Mouse (Mus musculus) ES-Bruce4 (cell line): Measurements from ENCODE around the gene Klrb1b. TPM values are rescaled to one million over a fixed set of nuclear protein-coding genes. Genes with fewer than 3 reads are reported as not detected.

ENCODE experiments used
- H3K27ac ChIP-seq: 2 replicates; pipeline ENCODE4 v1.5.1; 2012; ENCODE audit warnings: low read length, inconsistent platforms; ENCODE audit not compliant: insufficient read depth
- H3K27me3 ChIP-seq: 2 replicates; pipeline ENCODE4 v1.6.1; 2012; ENCODE audit warnings: mild to moderate bottlenecking, low read length, inconsistent platforms; ENCODE audit not compliant: control insufficient read depth, poor library complexity, insufficient read depth, severe bottlenecking
- H3K36me3 ChIP-seq: 2 replicates; pipeline ENCODE4 v1.6.1; 2012; ENCODE audit warnings: inconsistent platforms, mild to moderate bottlenecking, low read length, moderate library complexity; ENCODE audit not compliant: control insufficient read depth, poor library complexity, insufficient read depth, severe bottlenecking
- H3K4me1 ChIP-seq: one replicate; pipeline ENCODE4 v1.8.1; 2011; ENCODE audit warnings: low read length; ENCODE audit not compliant: control insufficient read depth, insufficient read depth
- H3K4me3 ChIP-seq: 2 replicates; pipeline ENCODE4 v1.5.1; 2011; ENCODE audit warnings: low read depth, mild to moderate bottlenecking, low read length
- H3K9ac ChIP-seq: 2 replicates; pipeline ENCODE4 v1.6.1; 2012; ENCODE audit warnings: low read depth, mild to moderate bottlenecking, inconsistent platforms; ENCODE audit not compliant: poor library complexity, severe bottlenecking
- H3K9me3 ChIP-seq: replicated peaks from 2 replicates; pipeline ENCODE4 v1.6.1; 2012; ENCODE audit warnings: mild to moderate bottlenecking, low read length, inconsistent platforms; ENCODE audit not compliant: control insufficient read depth, poor library complexity, insufficient read depth, severe bottlenecking
- CTCF ChIP-seq: IDR thresholded peaks from one replicate; pipeline ENCODE4 v1.8.1; 2011; ENCODE audit warnings: low read depth, low read length
- EP300 ChIP-seq: IDR thresholded peaks from 2 replicates; pipeline ENCODE4 v1.6.1; 2011; ENCODE audit warnings: low read depth, low read length; ENCODE audit not compliant: insufficient read depth
- POLR2A ChIP-seq: IDR thresholded peaks from one replicate; pipeline ENCODE4 v1.8.1; 2011; ENCODE audit warnings: low read length; ENCODE audit not compliant: insufficient read depth
- polyA plus RNA-seq: library from polyadenylated mRNA; stranded (reverse); fragments of >200 nt; gene quantifications from 2 replicates; pipeline ENCODE4 v1.2.4, GENCODE M21; 2011; ENCODE audit warnings: low read depth; ENCODE audit not compliant: missing spikeins, insufficient read depth, insufficient read length

Klrb1b gene
- polyA plus RNA-seq, 1 experiment = not detected

DNA sequence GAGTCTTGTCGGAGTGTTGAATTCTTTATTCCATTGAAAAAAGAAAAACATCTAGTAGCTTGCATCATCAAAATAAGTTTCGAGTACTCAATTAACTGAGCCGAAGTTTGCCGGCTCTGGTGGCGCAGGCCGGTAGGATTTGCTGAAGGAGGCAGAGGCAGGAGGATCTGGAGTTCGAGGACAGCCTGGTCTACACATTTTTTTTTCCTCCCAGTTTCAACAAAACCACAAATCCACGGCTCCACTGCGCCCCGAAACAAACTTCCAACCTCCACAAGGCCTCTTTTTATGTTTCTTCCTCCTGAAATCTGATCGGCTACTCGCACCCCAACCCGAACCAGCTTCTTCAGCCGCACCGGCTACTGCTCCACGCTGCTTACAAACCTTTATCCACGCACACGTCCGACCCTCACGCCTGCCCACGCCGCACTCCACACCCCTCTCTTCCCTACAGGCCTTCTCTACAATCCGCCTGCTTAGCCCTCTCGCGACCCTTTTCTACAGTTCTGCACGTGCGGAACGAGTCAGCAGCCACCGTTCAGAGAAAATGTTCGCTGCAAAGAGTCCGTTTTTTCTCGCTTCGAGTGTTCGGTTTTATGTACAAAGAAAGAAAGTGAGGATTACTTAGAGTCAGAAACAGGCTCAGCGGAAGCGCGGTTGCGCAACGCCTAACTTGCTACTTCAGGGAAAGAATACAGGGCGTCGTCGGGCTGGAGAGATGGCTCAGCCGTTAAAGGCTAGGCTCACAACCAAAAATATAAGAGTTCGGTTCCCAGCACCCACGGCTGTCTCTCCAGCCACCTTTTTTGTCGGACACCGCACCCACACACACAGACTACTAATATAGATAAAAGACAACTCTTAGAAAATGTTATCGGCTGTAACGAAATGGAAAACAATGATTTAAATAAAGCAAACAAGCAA is 12.5 kb upstream of the Klrb1b start:
- peak overlapping the region; percentile 74 for H3K27ac ChIP-seq
- peak overlapping the region; percentile 73 for H3K9ac ChIP-seq
- no peaks in the 10 kb centered on the region for H3K9me3 ChIP-seq
- no peak for TF ChIP-seq EP300
- TF ChIP-seq CTCF = no peak
- TF ChIP-seq POLR2A = no peak
- H3K27me3 ChIP-seq = no peaks in the 10 kb centered on the region
- no peaks in the 10 kb centered on the region for H3K36me3 ChIP-seq
- H3K4me3 ChIP-seq = peak overlapping the region; percentile 87
- no peaks in the 10 kb centered on the region for H3K4me1 ChIP-seq

DNA sequence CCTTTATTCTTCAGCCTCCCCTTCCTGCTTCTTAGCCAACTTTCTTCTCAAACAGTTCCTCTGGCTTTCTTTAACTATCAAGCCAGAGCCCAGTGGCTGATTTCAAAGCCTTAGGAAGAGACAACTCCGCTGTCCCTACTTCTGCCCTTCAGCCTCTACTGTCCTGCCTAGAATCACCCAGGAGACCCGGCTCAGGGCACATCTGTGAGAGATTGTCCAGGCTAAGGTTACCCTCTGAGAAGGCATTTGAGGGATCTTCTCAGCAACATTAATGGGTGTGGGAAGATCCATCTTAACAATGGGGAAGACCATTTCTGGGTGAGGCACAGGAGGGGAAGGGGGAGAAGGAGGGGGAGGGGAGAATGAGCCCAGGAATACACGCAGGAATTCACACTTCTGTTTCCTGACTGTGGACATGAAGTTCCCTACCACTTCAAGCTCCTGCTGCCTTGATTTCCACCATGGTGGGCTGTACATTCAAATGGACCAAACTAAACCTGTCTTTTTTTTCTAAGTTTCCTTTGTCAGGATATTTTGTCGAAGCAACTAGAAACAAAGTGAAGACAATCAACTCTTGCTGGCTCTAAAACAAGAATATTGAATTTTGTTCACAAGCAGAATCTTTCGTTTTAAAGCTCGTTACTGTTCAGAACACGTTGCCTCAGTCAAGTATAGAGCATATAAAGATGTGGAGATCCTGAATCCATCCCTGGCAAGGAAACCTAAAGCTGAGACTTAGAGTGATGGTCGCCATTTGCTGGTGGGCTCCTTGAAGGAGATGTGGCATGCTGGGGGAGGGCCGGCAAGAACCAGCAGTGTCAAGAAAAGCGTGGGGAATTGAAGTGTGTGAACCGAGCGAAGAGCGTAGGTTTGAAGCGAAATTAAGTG is 11.6 kb upstream of the Klrb1b start:
- Histone ChIP-seq H3K9ac (peak overlapping the region; percentile 73), H3K4me1 (no peaks in the 10 kb centered on the region), H3K9me3 (no peaks in the 10 kb centered on the region), H3K27me3 (no peaks in the 10 kb centered on the region), H3K4me3 (peak overlapping the region; percentile 87), H3K27ac (no peak overlapping the region; the same call in 1 of the 2 replicates), H3K36me3 (no peaks in the 10 kb centered on the region)
- TF ChIP-seq EP300 = no peak
- TF ChIP-seq CTCF = no peak
- TF ChIP-seq POLR2A = no peak

- Histone ChIP-seq H3K27ac (no peak overlapping the region; the same call in 1 of the 2 replicates), H3K9ac (peak overlapping the region; percentile 73; the same call in 1 of the 2 replicates), H3K4me3 (no peak overlapping the region), H3K4me1 (no peaks in the 10 kb centered on the region), H3K9me3 (no peaks in the 10 kb centered on the region), H3K27me3 (no peaks in the 10 kb centered on the region), H3K36me3 (no peaks in the 10 kb centered on the region)
- TF ChIP-seq CTCF = no peak
- no peak for TF ChIP-seq EP300
- TF ChIP-seq POLR2A = no peak
Observed at GRCm38 (mm10) chr6:128836955-128837334, 10.8 kb upstream of the Klrb1b start.

DNA sequence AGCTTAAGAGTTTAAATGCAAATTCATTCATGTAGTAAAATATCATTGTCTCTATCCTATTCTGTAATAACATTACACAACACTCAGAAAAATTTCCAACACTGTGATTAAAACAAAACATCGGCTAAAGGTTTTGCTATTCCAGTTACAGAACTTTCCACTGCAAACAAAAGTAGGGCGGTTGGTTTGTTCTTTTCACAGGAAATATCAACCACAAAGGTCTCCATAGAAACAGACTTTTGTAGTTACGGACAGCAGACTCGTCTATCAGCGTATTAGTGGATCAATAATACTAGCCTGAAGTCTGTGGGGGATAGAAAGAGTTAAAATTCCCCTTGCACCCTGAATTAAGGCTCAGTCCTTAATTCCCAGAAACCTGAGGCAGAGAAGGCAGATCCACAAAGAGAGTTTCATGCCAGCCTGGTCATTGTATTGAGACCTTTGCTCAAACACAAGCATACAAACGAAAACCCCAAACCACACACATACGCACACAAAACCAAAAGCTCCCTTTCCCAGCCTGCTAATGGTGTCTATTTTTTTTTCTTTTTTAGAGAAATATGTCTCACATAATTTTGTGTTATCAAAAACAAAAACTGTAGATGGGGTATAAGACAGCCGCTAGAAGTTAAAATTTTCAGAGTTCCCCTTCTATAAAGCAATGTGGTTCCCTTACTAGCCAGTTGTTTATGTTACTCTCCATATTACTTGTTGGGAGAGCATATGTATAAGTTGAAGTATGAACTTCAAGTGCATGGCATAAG is 10.2 kb upstream of the Klrb1b start:
- Histone ChIP-seq H3K4me1 (no peaks in the 10 kb centered on the region), H3K9ac (no peak overlapping the region), H3K4me3 (no peak overlapping the region), H3K27ac (no peak overlapping the region), H3K9me3 (no peaks in the 10 kb centered on the region), H3K27me3 (no peaks in the 10 kb centered on the region), H3K36me3 (no peaks in the 10 kb centered on the region)
- TF ChIP-seq EP300 (no peak), CTCF (no peak)

DNA sequence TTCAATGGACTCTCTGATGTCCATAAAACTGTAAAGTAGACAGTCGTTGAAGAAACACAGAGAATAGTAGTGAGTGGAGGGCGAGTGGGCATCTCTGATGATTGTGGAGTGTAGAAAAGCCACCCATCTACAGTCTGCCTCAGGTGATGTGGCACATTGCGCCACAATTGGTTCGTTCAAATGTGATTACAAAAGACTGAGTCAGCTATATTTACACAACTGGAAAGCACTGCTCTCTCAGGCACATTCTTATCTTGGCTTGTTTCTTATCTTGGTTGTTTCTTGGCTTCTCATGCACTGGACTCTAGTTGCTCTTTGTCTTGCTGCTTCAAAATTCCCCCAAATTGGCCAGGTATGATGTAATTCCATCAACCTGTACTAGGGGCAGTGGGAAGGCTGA is 9.4 kb upstream of the Klrb1b start:
- Histone ChIP-seq H3K9ac (no peak overlapping the region), H3K27ac (no peak overlapping the region), H3K36me3 (no peaks in the 10 kb centered on the region), H3K4me3 (no peak overlapping the region), H3K4me1 (no peaks in the 10 kb centered on the region), H3K27me3 (no peaks in the 10 kb centered on the region), H3K9me3 (no peaks in the 10 kb centered on the region)
- no peak for TF ChIP-seq EP300
- no peak for TF ChIP-seq CTCF
- TF ChIP-seq POLR2A = no peak
